Mouse (Mus musculus) CH12.LX (cell line): ENCODE results near the gene Cd5.

Experiments
- CHD1 ChIP-seq: IDR thresholded peaks from 2 replicates; pipeline ENCODE4 v1.6.1; 2012; ENCODE audit warnings: low read depth, low read length, improper control_type of control experiment, inconsistent platforms
- CTCF ChIP-seq, 2 experiments: IDR thresholded peaks in 1 of 2; conservative IDR thresholded peaks in 1 of 2; 2 replicates each; pipeline ENCODE4 v1.5.1; 2011 to 2012; ENCODE audit warnings: low read depth in 2 of 2, low read length in 2 of 2, improper control_type of control experiment in 1 of 2, inconsistent platforms in 1 of 2, mild to moderate bottlenecking in 1 of 2, moderate library complexity in 1 of 2
- HCFC1 ChIP-seq: IDR thresholded peaks from 2 replicates; pipeline ENCODE4 v1.6.1; 2012; ENCODE audit warnings: low read depth, mild to moderate bottlenecking, inconsistent platforms, low read length, improper control_type of control experiment
- KAT2A ChIP-seq: IDR thresholded peaks from 2 replicates; pipeline ENCODE4 v1.6.1; 2012; ENCODE audit warnings: low read length, improper control_type of control experiment, inconsistent platforms; ENCODE audit not compliant: insufficient replicate concordance
- MAZ ChIP-seq: IDR thresholded peaks from 2 replicates; pipeline ENCODE4 v1.6.1; 2012; ENCODE audit warnings: low read depth, mild to moderate bottlenecking, inconsistent platforms, low read length, improper control_type of control experiment, moderate library complexity
- POLR2A ChIP-seq: IDR thresholded peaks from 2 replicates; pipeline ENCODE4 v1.6.1; 2011; ENCODE audit warnings: low read depth, mild to moderate bottlenecking, improper control_type of control experiment, low read length
- USF1 ChIP-seq: IDR thresholded peaks from 2 replicates; pipeline ENCODE4 v1.6.1; 2014; ENCODE audit warnings: low read depth, mild to moderate bottlenecking, inconsistent platforms, low read length, improper control_type of control experiment

DNA sequence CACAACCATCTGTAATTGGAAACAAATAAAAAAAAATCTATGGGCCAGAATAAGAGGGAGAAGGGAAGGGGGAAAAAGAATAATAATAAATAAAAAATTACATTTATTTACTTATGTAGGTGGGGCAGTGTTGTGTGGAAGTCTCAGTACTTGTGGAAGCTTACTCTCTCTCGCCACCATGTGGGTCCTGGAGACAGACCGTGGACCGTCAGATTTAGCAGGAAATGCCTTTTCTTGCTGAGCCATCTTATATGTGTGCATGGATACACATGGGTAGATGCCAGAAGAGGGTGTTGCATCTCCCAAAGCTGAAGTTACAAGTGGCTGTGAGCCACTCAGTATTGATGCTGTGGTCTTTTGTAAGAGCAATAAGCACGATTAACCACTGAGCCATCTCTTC lies 57.2 kb downstream of the Cd5 start:
- TF ChIP-seq POLR2A (no peak), CTCF (conservative IDR thresholded peaks at IDR 0.05 in 1 of 2, IDR thresholded peaks at IDR 0.05 in 1 of 2; ENCODE audit: low read depth in 2 of 2, low read length in 2 of 2) (peak in 1 of 2 experiments; percentile 36; a peak in 2 of 4 replicates), HCFC1 (no peak), KAT2A (no peak), USF1 (no peak), CHD1 (no peak), MAZ (no peak)
